Comparison of ENCODE assay signal across 49 mouse cellular contexts in the genomic region with DNA sequence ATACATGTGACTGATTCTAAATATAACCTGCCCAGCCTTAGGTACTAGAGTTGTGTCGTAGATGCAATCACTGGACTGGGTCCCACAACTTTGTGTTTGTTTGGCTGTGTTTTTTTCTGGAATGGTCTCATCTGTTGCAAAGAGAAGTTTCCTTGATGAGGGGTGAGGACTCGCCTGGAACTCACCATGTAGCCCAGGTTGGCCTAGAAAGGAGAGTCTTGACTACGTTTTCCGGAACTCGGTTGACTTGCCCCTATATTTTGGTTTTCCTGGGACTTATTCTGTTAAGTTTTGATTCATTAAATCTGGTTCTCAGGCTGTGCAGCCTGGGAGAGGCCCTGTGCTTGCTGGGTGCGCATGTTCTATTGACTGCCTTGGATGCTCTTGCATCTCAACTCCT. TPM values are rescaled to one million over a fixed set of nuclear protein-coding genes. Genes with fewer than 3 reads are reported as not detected.
"Had no signal": no experiment of that assay in that cellular context is flagged by ENCODE, and none has a peak within 500 bp of the region (broad histone marks: within the 10 kb centered on the region; RNA-seq: fewer than 3 reads in every experiment).

No protein-coding gene starts in this region.

- DNase-seq: heart, postnatal 10 days; heart, postnatal 14 days; heart, postnatal 4 days; kidney, adult 11 months; kidney, adult 18-20 months; kidney, adult 8-10 months; kidney, postnatal 10 days; kidney, postnatal 14 days; kidney, postnatal 25 days; kidney, postnatal 36 days; kidney, postnatal 4 days; layer of hippocampus, adult 9-11 months; layer of hippocampus, postnatal 36 days had no signal

- H3K4me1 ChIP-seq: hindbrain, embryonic 12.5 days; intestine, embryonic 15.5 days had no signal

- H3K27ac ChIP-seq: heart, embryonic 13.5 days; heart, embryonic 15.5 days; hindbrain, embryonic 10.5 days; hindbrain, embryonic 12.5 days; hindbrain, embryonic 13.5 days; hindbrain, embryonic 14.5 days; hindbrain, embryonic 15.5 days; hindbrain, postnatal 0 days; intestine, embryonic 15.5 days; kidney, embryonic 15.5 days; kidney, postnatal 0 days; layer of hippocampus, adult 2 months; left cerebral cortex, adult 2 months had no signal

- H3K9ac ChIP-seq: heart, embryonic 12.5 days; heart, embryonic 13.5 days; heart, embryonic 15.5 days; hindbrain, embryonic 12.5 days; hindbrain, embryonic 13.5 days; hindbrain, embryonic 14.5 days; hindbrain, embryonic 15.5 days; intestine, embryonic 15.5 days; kidney, embryonic 15.5 days had no signal

- H3K4me2 ChIP-seq: heart, embryonic 11.5 days; heart, embryonic 12.5 days; heart, embryonic 13.5 days; heart, embryonic 15.5 days; hindbrain, embryonic 12.5 days; hindbrain, embryonic 13.5 days; hindbrain, embryonic 14.5 days; intestine, embryonic 15.5 days; kidney, embryonic 15.5 days had no signal

- H3K36me3 ChIP-seq: heart, embryonic 12.5 days; heart, embryonic 13.5 days; heart, embryonic 15.5 days; hindbrain, embryonic 10.5 days; hindbrain, embryonic 12.5 days; hindbrain, embryonic 13.5 days; hindbrain, embryonic 15.5 days; intestine, embryonic 15.5 days; kidney, embryonic 15.5 days had no signal

- H3K4me3 ChIP-seq: heart, embryonic 12.5 days; heart, embryonic 13.5 days; heart, embryonic 15.5 days; hindbrain, embryonic 10.5 days; hindbrain, embryonic 12.5 days; hindbrain, embryonic 13.5 days; hindbrain, embryonic 15.5 days; intestine, embryonic 15.5 days; kidney, embryonic 15.5 days; layer of hippocampus, adult 2 months; left cerebral cortex, adult 2 months had no signal

- ATAC-seq: hindbrain, embryonic 16.5 days; hindbrain, postnatal 0 days; inflammation-experienced regulatory T-cells, adult 6 months; intestine, embryonic 15.5 days; intestine, embryonic 16.5 days; intestine, postnatal 0 days had no signal

- H3K9me3 ChIP-seq: heart, embryonic 12.5 days; heart, embryonic 13.5 days; heart, embryonic 15.5 days; hindbrain, embryonic 10.5 days; hindbrain, embryonic 12.5 days; hindbrain, embryonic 13.5 days; hindbrain, embryonic 15.5 days; intestine, embryonic 15.5 days; kidney, embryonic 15.5 days had no signal

RNA-seq across cellular contexts. Expression of a gene that starts 1.2 kb away (rescaled TPM):
- total RNA-seq: heart, postnatal 10 days; heart, postnatal 25 days; heart, postnatal 4 days; hematopoietic stem cell, adult 5-6 weeks had no signal
- polyA plus RNA-seq: kidney, adult 2 months had no signal

RNA-seq across cellular contexts. Expression of a gene that starts 30.1 kb away (rescaled TPM):
- total RNA-seq: heart, postnatal 10 days; heart, postnatal 14 days; heart, postnatal 25 days; heart, postnatal 4 days; hematopoietic stem cell, adult 5-6 weeks; hindbrain, postnatal 0 days; layer of hippocampus, adult 18-20 months; layer of hippocampus, adult 2 months; layer of hippocampus, adult 8-10 months; layer of hippocampus, postnatal 10 days; layer of hippocampus, postnatal 14 days; layer of hippocampus, postnatal 25 days; layer of hippocampus, postnatal 36 days; left cerebral cortex, adult 18-20 months; left cerebral cortex, adult 2 months had no signal
- polyA plus RNA-seq: heart, embryonic 11.5 days; heart, embryonic 12.5 days; heart, embryonic 13.5 days; heart, embryonic 14.5 days; heart, embryonic 15.5 days; heart, embryonic 16.5 days; heart, postnatal 0 days; hindbrain, embryonic 10.5 days; hindbrain, embryonic 12.5 days; hindbrain, embryonic 13.5 days; hindbrain, embryonic 14.5 days; hindbrain, embryonic 15.5 days; hindbrain, embryonic 16.5 days; hindbrain, postnatal 0 days; intestine, embryonic 14.5 days; intestine, embryonic 15.5 days; intestine, embryonic 16.5 days; intestine, postnatal 0 days; kidney, adult 2 months; kidney, embryonic 14.5 days; kidney, embryonic 15.5 days; kidney, embryonic 16.5 days; kidney, postnatal 0 days; large intestine, adult 2 months had no signal

RNA-seq across cellular contexts. Expression of a gene that starts 33.4 kb away (rescaled TPM):
- total RNA-seq: heart, postnatal 10 days; heart, postnatal 14 days; heart, postnatal 25 days; heart, postnatal 4 days; hematopoietic stem cell, adult 5-6 weeks; hindbrain, postnatal 0 days; layer of hippocampus, adult 2 months; layer of hippocampus, postnatal 25 days; layer of hippocampus, postnatal 36 days; left cerebral cortex, adult 2 months had no signal
- polyA plus RNA-seq: heart, embryonic 11.5 days; heart, embryonic 12.5 days; heart, embryonic 14.5 days; heart, embryonic 15.5 days; heart, embryonic 16.5 days; heart, postnatal 0 days; hindbrain, embryonic 10.5 days; hindbrain, embryonic 11.5 days; hindbrain, embryonic 12.5 days; hindbrain, embryonic 13.5 days; hindbrain, embryonic 14.5 days; hindbrain, embryonic 15.5 days; intestine, postnatal 0 days; kidney, adult 2 months; kidney, embryonic 14.5 days; kidney, embryonic 15.5 days; kidney, embryonic 16.5 days; kidney, postnatal 0 days; large intestine, adult 2 months had no signal
